Mouse (Mus musculus): ENCODE measurements at regions not wholly inside any gene's neighbourhood (a gene's known extent, or its start where the extent isn't known, plus 50 kb on each side); places are given as distances from the start of the nearest gene placed in this dataset.

DNA sequence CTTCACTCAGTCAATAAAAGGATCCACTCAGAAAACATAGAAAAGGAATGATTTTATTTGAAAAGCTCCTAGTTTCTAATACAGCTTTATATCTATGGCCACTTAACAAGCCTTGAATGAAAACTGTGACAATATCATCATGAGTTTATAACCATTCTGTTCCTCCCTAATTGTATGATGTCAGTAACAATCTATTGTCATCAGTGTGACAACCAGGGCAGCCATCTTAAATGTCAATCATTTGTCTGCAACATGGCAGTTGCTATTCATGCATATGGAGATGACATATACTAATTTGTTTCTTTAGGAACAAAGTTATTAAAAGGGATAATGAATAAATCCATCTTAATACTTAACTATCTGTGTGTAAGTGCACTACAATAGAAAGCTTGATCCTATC, 426.2 kb upstream of the Klf6 start:
- DNase-seq (ENCODE audit: low spot score): no peak
- H3K4me3 ChIP-seq: no peak overlapping the region
- H3K27me3 ChIP-seq (ENCODE audit: low read depth, poor library complexity, severe bottlenecking): no peaks in the 10 kb centered on the region
- no peaks in the 10 kb centered on the region for H3K4me1 ChIP-seq
- no peaks in the 10 kb centered on the region for H3K9me3 ChIP-seq (replicated peaks)
- no peaks in the 10 kb centered on the region for H3K36me3 ChIP-seq
- no peak overlapping the region for H3K27ac ChIP-seq

GRCm38 (mm10) chr13:5436191-5436590, 425.1 kb upstream of the Klf6 start:
- DNase-seq (ENCODE audit: low spot score): no peak
- no peak overlapping the region for H3K4me3 ChIP-seq
- no peaks in the 10 kb centered on the region for H3K27me3 ChIP-seq (ENCODE audit: low read depth, poor library complexity, severe bottlenecking)
- H3K27ac ChIP-seq: no peak overlapping the region
- H3K4me1 ChIP-seq: no peaks in the 10 kb centered on the region
- no peaks in the 10 kb centered on the region for H3K36me3 ChIP-seq
- 70% methylated on average over 2 of the region's 2 CpGs for WGBS
- H3K9me3 ChIP-seq (replicated peaks): no peaks in the 10 kb centered on the region

GRCm38 (mm10) chr13:5440454-5440853, 420.8 kb upstream of the Klf6 start:
- 65% methylated on average over 4 of the region's 4 CpGs for WGBS
- Histone ChIP-seq H3K9me3 (replicated peaks) (no peaks in the 10 kb centered on the region), H3K36me3 (no peaks in the 10 kb centered on the region), H3K27me3 (ENCODE audit: low read depth, poor library complexity, severe bottlenecking) (no peaks in the 10 kb centered on the region), H3K4me3 (no peak overlapping the region), H3K4me1 (no peaks in the 10 kb centered on the region), H3K27ac (no peak overlapping the region)
- no peak for DNase-seq (ENCODE audit: low spot score)

GRCm38 (mm10) chr13:5444759-5445478, 416.4 kb upstream of the Klf6 start:
- H3K27me3 ChIP-seq (ENCODE audit: low read depth, poor library complexity, severe bottlenecking): no peaks in the 10 kb centered on the region
- no peak overlapping the region for H3K4me3 ChIP-seq
- no peaks in the 10 kb centered on the region for H3K4me1 ChIP-seq
- 90% methylated on average over 5 of the region's 5 CpGs for WGBS
- H3K36me3 ChIP-seq: no peaks in the 10 kb centered on the region
- no peak for DNase-seq (ENCODE audit: low spot score)
- no peak overlapping the region for H3K27ac ChIP-seq
- H3K9me3 ChIP-seq (replicated peaks): no peaks in the 10 kb centered on the region

DNA sequence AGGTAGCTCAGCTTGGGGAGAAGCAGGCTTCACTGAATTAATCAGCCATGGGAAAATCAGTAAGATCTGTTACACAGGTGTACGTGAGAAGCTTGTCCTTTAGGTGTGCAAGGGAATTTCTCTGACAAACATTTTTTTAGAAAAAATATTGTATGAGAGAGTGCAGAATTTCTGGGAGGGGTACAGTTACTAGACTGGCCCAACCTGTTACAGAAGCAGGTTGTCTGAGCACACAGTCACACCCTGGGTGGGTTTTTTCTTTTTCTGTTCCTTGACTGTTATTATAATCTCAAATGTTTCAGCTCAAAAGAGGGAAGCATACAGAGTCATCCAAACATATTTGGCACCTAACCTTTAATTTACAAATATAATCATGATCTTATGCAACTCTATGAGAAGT, 412.7 kb upstream of the Klf6 start:
- Histone ChIP-seq H3K27me3 (ENCODE audit: low read depth, poor library complexity, severe bottlenecking) (no peaks in the 10 kb centered on the region), H3K4me1 (no peaks in the 10 kb centered on the region), H3K4me3 (no peak overlapping the region), H3K27ac (no peak overlapping the region), H3K36me3 (no peaks in the 10 kb centered on the region), H3K9me3 (replicated peaks) (no peaks in the 10 kb centered on the region)
- no peak for DNase-seq (ENCODE audit: low spot score)
- 78% methylated on average over 1 of the region's 1 CpGs for WGBS

GRCm38 (mm10) chr13:5480779-5481178, 380.5 kb upstream of the Klf6 start:
- Histone ChIP-seq H3K36me3 (no peaks in the 10 kb centered on the region), H3K27ac (no peak overlapping the region), H3K4me1 (no peaks in the 10 kb centered on the region), H3K9me3 (replicated peaks) (no peaks in the 10 kb centered on the region), H3K4me3 (no peak overlapping the region), H3K27me3 (ENCODE audit: low read depth, poor library complexity, severe bottlenecking) (no peaks in the 10 kb centered on the region)
- WGBS: 75% methylated on average over 2 of the region's 2 CpGs
- no peak for DNase-seq (ENCODE audit: low spot score)

GRCm38 (mm10) chr13:5492266-5492665, 369.0 kb upstream of the Klf6 start:
- Histone ChIP-seq H3K4me3 (no peak overlapping the region), H3K27me3 (ENCODE audit: low read depth, poor library complexity, severe bottlenecking) (no peaks in the 10 kb centered on the region)
- whole genome bisulfite sequencing: 77% methylated on average over 1 of the region's 1 CpGs

DNA sequence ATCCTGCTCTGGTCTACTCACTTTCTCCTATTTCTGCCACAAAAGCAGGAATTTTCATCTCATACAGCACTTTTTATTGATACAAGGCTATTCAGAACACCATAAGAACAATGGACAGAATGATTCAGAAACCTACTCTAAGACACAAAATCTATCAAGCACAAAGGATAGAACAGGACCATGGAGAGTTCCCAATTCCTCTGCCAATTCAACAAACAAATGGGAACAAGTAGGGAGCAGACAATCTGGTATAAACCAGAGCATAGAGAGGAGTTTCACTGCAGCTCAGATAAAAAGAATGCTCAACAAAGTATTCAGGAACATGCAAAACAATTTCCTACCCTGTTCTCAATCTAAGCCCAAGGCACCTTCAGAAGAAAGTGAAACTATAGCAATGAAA, 363.7 kb upstream of the Klf6 start:
- H3K9me3 ChIP-seq (replicated peaks): no peaks in the 10 kb centered on the region

More at GRCm38 (mm10) chr13:5492266-5492665, 369.0 kb upstream of the Klf6 start:
- no peaks in the 10 kb centered on the region for H3K4me1 ChIP-seq
- no peak for DNase-seq (ENCODE audit: low spot score)
- H3K36me3 ChIP-seq: no peaks in the 10 kb centered on the region
- H3K9me3 ChIP-seq (replicated peaks): no peaks in the 10 kb centered on the region
- no peak overlapping the region for H3K27ac ChIP-seq

GRCm38 (mm10) chr13:5511784-5512183, 349.5 kb upstream of the Klf6 start:
- Histone ChIP-seq H3K36me3 (no peaks in the 10 kb centered on the region), H3K9me3 (replicated peaks) (no peaks in the 10 kb centered on the region), H3K4me3 (no peak overlapping the region), H3K4me1 (no peaks in the 10 kb centered on the region), H3K27ac (no peak overlapping the region), H3K27me3 (ENCODE audit: low read depth, poor library complexity, severe bottlenecking) (no peaks in the 10 kb centered on the region)
- DNase-seq (ENCODE audit: low spot score): no peak

More for the DNA sequence above, 363.7 kb upstream of the Klf6 start:
- Histone ChIP-seq H3K27me3 (ENCODE audit: low read depth, poor library complexity, severe bottlenecking) (no peaks in the 10 kb centered on the region), H3K36me3 (no peaks in the 10 kb centered on the region), H3K4me3 (no peak overlapping the region), H3K27ac (no peak overlapping the region), H3K4me1 (no peaks in the 10 kb centered on the region)
- no peak for DNase-seq (ENCODE audit: low spot score)

DNA sequence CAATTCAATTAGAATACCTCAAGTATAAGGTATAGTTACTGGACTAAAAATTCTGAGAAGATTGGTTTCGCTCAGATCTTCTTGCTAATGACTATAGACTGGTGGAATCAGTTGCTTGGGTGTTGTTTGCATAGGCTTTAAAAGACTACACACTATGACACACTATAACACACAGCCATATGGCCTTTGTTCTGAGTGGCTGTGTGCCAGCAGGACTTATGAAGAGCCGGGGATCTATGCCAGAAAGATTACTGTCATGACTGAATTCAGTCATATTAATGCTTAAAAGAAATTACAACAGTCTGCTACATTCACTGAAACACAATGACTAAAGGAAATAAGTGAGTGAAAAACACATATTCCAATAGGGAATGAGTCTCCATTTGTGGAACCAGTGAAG, 345.7 kb upstream of the Klf6 start:
- 88% methylated on average over 2 of the region's 2 CpGs for WGBS
- Histone ChIP-seq H3K27me3 (ENCODE audit: low read depth, poor library complexity, severe bottlenecking) (no peaks in the 10 kb centered on the region), H3K27ac (no peak overlapping the region), H3K36me3 (no peaks in the 10 kb centered on the region), H3K9me3 (replicated peaks) (no peaks in the 10 kb centered on the region), H3K4me1 (no peaks in the 10 kb centered on the region), H3K4me3 (no peak overlapping the region)
- no peak for DNase-seq (ENCODE audit: low spot score)

DNA sequence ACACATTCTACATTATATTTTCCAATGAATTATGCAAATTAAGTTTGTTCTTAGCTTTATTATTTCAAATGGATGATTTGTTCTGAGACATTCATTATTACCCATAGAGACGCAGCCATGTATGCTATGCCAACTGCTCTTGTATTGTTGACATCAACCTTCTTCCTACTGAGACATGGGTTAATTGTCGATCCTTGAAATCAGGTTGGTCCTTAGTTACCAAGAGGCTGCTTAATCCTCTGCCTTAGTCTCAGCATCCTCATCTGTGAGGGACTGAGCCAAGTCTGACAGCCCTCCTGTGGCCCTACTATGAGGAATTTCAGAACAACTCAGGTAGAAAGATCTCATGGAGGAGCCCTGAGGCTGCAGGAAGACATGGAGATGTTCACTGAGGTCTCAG, 345.2 kb upstream of the Klf6 start:
- no peak for DNase-seq (ENCODE audit: low spot score)
- Histone ChIP-seq H3K27ac (no peak overlapping the region), H3K9me3 (replicated peaks) (no peaks in the 10 kb centered on the region), H3K36me3 (no peaks in the 10 kb centered on the region), H3K4me1 (no peaks in the 10 kb centered on the region), H3K4me3 (no peak overlapping the region), H3K27me3 (ENCODE audit: low read depth, poor library complexity, severe bottlenecking) (no peaks in the 10 kb centered on the region)
- WGBS: 90% methylated on average over 2 of the region's 2 CpGs

- Histone ChIP-seq H3K27me3 (ENCODE audit: low read depth, poor library complexity, severe bottlenecking) (no peaks in the 10 kb centered on the region), H3K27ac (no peak overlapping the region), H3K4me3 (no peak overlapping the region), H3K9me3 (replicated peaks) (no peaks in the 10 kb centered on the region), H3K4me1 (no peaks in the 10 kb centered on the region), H3K36me3 (no peaks in the 10 kb centered on the region)
- WGBS: 88% methylated on average over 1 of the region's 1 CpGs
- DNase-seq (ENCODE audit: low spot score): no peak
These were observed 342.1 kb upstream of the Klf6 start for GRCm38 (mm10) chr13:5519181-5519580.

DNA sequence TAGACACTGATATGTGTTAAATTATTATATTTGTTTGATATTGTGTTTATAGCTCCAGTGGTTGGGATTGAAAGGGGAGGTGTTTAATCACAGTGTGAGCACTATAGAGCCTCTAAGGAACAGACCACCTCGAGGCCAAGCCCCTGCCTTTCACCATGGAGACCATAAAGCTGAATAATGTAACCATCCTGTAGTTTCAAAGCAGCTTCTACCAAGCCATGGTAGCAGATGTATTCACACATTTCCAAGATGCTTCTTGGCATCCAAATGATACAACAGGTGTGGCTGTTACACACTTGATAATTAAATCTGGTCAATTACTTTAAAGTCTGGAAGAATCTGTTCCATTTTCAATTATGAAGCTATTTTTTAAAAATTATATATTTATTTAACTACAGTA, 341.7 kb upstream of the Klf6 start:
- WGBS: 62% methylated on average over 1 of the region's 1 CpGs
- H3K4me3 ChIP-seq: no peak overlapping the region
- H3K4me1 ChIP-seq: no peaks in the 10 kb centered on the region
- H3K36me3 ChIP-seq: no peaks in the 10 kb centered on the region
- H3K27ac ChIP-seq: no peak overlapping the region
- no peaks in the 10 kb centered on the region for H3K9me3 ChIP-seq (replicated peaks)
- no peak for DNase-seq (ENCODE audit: low spot score)
- no peaks in the 10 kb centered on the region for H3K27me3 ChIP-seq (ENCODE audit: low read depth, poor library complexity, severe bottlenecking)

DNA sequence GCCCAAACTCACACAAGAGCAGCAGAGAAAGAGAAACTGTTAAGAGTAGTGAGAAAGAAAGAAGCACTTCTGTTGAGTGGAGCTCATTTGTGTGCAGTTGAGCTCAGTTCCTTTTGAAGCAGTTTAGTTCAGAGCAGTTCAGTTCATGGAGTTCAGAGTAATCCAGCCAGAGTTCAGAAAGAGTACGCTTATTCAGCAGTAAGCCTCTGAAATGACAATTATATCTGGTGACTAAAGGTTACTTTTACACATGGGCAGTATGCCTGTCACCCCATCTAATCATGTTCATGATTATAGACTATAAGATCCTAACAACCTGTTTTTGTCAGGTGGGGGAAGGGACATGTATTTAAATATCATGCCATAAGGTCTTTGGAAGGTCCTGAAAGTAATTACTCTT, 333.9 kb upstream of the Klf6 start:
- no peaks in the 10 kb centered on the region for H3K9me3 ChIP-seq (replicated peaks)
- no peak for DNase-seq (ENCODE audit: low spot score)
- 90% methylated on average over 1 of the region's 1 CpGs for WGBS
- H3K27me3 ChIP-seq (ENCODE audit: low read depth, poor library complexity, severe bottlenecking): no peaks in the 10 kb centered on the region
- no peaks in the 10 kb centered on the region for H3K36me3 ChIP-seq
- H3K4me3 ChIP-seq: no peak overlapping the region
- no peaks in the 10 kb centered on the region for H3K4me1 ChIP-seq
- no peak overlapping the region for H3K27ac ChIP-seq

Measured in limb, embryonic 10.5 days (tissue).